Mouse (Mus musculus) embryonic fibroblast, embryonic 13.5 days (primary cell): ENCODE measurements around the gene Sel1l.

Source experiments
- CTCF ChIP-seq: IDR thresholded peaks from 2 replicates; pipeline ENCODE4 v1.5.1; 2011; ENCODE audit warnings: mild to moderate bottlenecking, control low read depth, low read length, moderate library complexity, borderline replicate concordance; ENCODE audit not compliant: insufficient read depth
- POLR2A ChIP-seq: IDR thresholded peaks from 2 replicates; pipeline ENCODE4 v1.6.1; 2011; ENCODE audit warnings: low read depth, mild to moderate bottlenecking, control low read depth, low read length, moderate library complexity

- TF ChIP-seq POLR2A (no peak), CTCF (no peak)
Measured at GRCm38 (mm10) chr12:91791822-91792221, 57.1 kb downstream of the Sel1l start.
